Mouse (Mus musculus): ENCODE data around the gene Upf1.

DNA sequence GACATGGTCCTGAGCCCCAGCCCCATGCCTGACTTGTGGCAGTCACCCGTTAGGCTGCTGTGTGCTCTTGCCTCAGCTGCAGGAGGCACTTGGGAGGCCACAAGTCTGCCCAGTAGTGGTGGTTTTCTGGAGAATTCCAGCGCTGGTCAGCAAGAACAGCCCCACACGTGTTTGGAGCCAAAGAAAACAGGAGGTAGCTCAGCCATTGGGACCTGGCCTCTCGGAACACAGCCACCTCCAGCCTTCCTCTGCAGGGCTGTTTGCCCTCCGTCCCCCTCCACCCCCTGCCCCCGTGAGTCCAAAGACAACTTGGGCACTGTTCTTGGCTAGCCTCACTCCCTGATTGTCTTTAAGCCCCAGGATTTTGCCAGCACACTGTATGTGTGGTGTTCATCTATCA, 18.9 kb upstream of the Upf1 start:
- TF ChIP-seq CTCF (IDR thresholded peaks at IDR 0.05; ENCODE audit: extremely low read depth, insufficient read depth, low read length): no peak
- no peak for TF ChIP-seq POLR2A (IDR thresholded peaks at IDR 0.05; ENCODE audit: extremely low read depth, insufficient read depth, low read length)

All from cortical plate, adult 2 months (tissue).